Mouse (Mus musculus) midbrain, embryonic 16.5 days (tissue): Measurements from ENCODE around the gene Stox2. TPM values are rescaled to one million over a fixed set of nuclear protein-coding genes. Genes with fewer than 3 reads are reported as not detected.

ENCODE experiments used
- ATAC-seq: fragments of 200-750 bp; cut with Nextera tagmentation; 2 replicates; pipeline ENCODE4 v1.8.0; 2017; ENCODE audit warnings: moderate TSS enrichment
- H3K27ac ChIP-seq: fragments of 300-500 bp; sonication (generic); 2 replicates; pipeline ENCODE4 v1.5.1; 2014; ENCODE audit warnings: mild to moderate bottlenecking, low read length, mixed read lengths
- H3K27me3 ChIP-seq: fragments of 300-500 bp; sonication (generic); 2 replicates; pipeline ENCODE4 v1.6.1; 2014; ENCODE audit warnings: low read depth, low read length, mixed read lengths; ENCODE audit not compliant: control insufficient read depth, insufficient read depth
- H3K36me3 ChIP-seq: fragments of 300-500 bp; sonication (generic); 2 replicates; pipeline ENCODE4 v1.6.1; 2014; ENCODE audit warnings: mild to moderate bottlenecking, low read length, moderate library complexity, mixed read lengths; ENCODE audit not compliant: control insufficient read depth, insufficient read depth
- H3K4me1 ChIP-seq: fragments of 300-500 bp; sonication (generic); 2 replicates; pipeline ENCODE4 v1.6.1; 2014; ENCODE audit warnings: mild to moderate bottlenecking, low read length, mixed read lengths; ENCODE audit not compliant: control insufficient read depth, insufficient read depth
- H3K4me2 ChIP-seq: fragments of 300-500 bp; sonication (generic); 2 replicates; pipeline ENCODE4 v1.6.1; 2014; ENCODE audit warnings: mild to moderate bottlenecking, low read length, mixed read lengths
- H3K4me3 ChIP-seq: fragments of 300-500 bp; sonication (generic); 2 replicates; pipeline ENCODE4 v1.5.1; 2014; ENCODE audit warnings: low read depth, mild to moderate bottlenecking, low read length, moderate library complexity, mixed read lengths
- H3K9ac ChIP-seq: fragments of 300-500 bp; sonication (generic); 2 replicates; pipeline ENCODE4 v1.6.1; 2014; ENCODE audit warnings: low read depth, low read length, mixed read lengths
- H3K9me3 ChIP-seq: fragments of 300-500 bp; sonication (generic); replicated peaks from 2 replicates; pipeline ENCODE4 v1.6.1; 2014; ENCODE audit warnings: mild to moderate bottlenecking, low read length, mixed read lengths; ENCODE audit not compliant: control insufficient read depth, poor library complexity, severe bottlenecking
- WGBS: fragments of 180-500 bp; shearing (Covaris S2); extraction: QIAGEN DNeasy Blood & Tissue Kit; methylation state at CpG from one replicate; pipeline ENCODE4 v1.1.7; 2014; 5-methylcytosine and 5-hydroxymethylcytosine counted together
- polyA plus RNA-seq: library from polyadenylated mRNA; unstranded; fragments of >200 nt; fragmentation: Nextera tagmentation; extraction: Ambion mirVana; gene quantifications from 2 replicates; pipeline ENCODE4 v1.2.1, GENCODE M21; 2015

Gene Stox2
- polyA plus RNA-seq, 1 experiment from 2014 or later: 37.8 TPM

GRCm38 (mm10) chr8:47373757-47374156 is 72.4 kb downstream of the Stox2 start:
- no peak overlapping the region for H3K27ac ChIP-seq
- H3K9ac ChIP-seq: no peak overlapping the region
- no peaks in the 10 kb centered on the region for H3K27me3 ChIP-seq
- H3K4me3 ChIP-seq: no peak overlapping the region
- no peak for ATAC-seq
- H3K4me1 ChIP-seq: peaks cover 2% of the 10 kb centered on the region; the same call in 1 of the 2 replicates
- no peak overlapping the region for H3K4me2 ChIP-seq
- 93% methylated on average over 7 of the region's 7 CpGs for WGBS
- H3K36me3 ChIP-seq: no peaks in the 10 kb centered on the region
- H3K9me3 ChIP-seq: no peaks in the 10 kb centered on the region

- Histone ChIP-seq H3K4me3 (no peak overlapping the region), H3K27me3 (no peaks in the 10 kb centered on the region), H3K9ac (no peak overlapping the region), H3K4me2 (no peak overlapping the region), H3K4me1 (peaks cover 2% of the 10 kb centered on the region; the same call in 1 of the 2 replicates), H3K9me3 (no peaks in the 10 kb centered on the region), H3K27ac (no peak overlapping the region), H3K36me3 (no peaks in the 10 kb centered on the region)
- WGBS: 27% methylated on average over 3 of the region's 3 CpGs
- peak; percentile 74 for ATAC-seq
Measured at GRCm38 (mm10) chr8:47371539-47371938, 74.6 kb downstream of the Stox2 start.

GRCm38 (mm10) chr8:47371081-47371480 is 75.1 kb downstream of the Stox2 start:
- Histone ChIP-seq H3K27ac (no peak overlapping the region), H3K9me3 (no peaks in the 10 kb centered on the region), H3K4me1 (peaks cover 2% of the 10 kb centered on the region; the same call in 1 of the 2 replicates), H3K27me3 (no peaks in the 10 kb centered on the region), H3K36me3 (no peaks in the 10 kb centered on the region), H3K4me3 (no peak overlapping the region), H3K4me2 (no peak overlapping the region), H3K9ac (no peak overlapping the region)
- ATAC-seq: 0 out of 2 replicates have a peak, but pooled peaks have one; percentile 61
- 53% methylated on average over 3 of the region's 3 CpGs for WGBS

- H3K27ac ChIP-seq: no peak overlapping the region
- H3K4me1 ChIP-seq: peaks cover 2% of the 10 kb centered on the region; the same call in 1 of the 2 replicates
- no peaks in the 10 kb centered on the region for H3K36me3 ChIP-seq
- 28% methylated on average over 15 of the region's 15 CpGs for WGBS
- peak; percentile 83 for ATAC-seq
- H3K9me3 ChIP-seq: no peaks in the 10 kb centered on the region
- no peak overlapping the region for H3K4me3 ChIP-seq
- no peaks in the 10 kb centered on the region for H3K27me3 ChIP-seq
- no peak overlapping the region for H3K9ac ChIP-seq
- no peak overlapping the region for H3K4me2 ChIP-seq
Measured at GRCm38 (mm10) chr8:47370421-47371080, 75.6 kb downstream of the Stox2 start.

GRCm38 (mm10) chr8:47369949-47370348 is 76.2 kb downstream of the Stox2 start:
- 87% methylated on average over 15 of the region's 15 CpGs for WGBS
- Histone ChIP-seq H3K27me3 (no peaks in the 10 kb centered on the region), H3K9ac (no peak overlapping the region), H3K4me1 (peaks cover 2% of the 10 kb centered on the region; the same call in 1 of the 2 replicates), H3K4me3 (no peak overlapping the region), H3K36me3 (no peaks in the 10 kb centered on the region), H3K27ac (no peak overlapping the region), H3K4me2 (no peak overlapping the region), H3K9me3 (no peaks in the 10 kb centered on the region)
- ATAC-seq: no peak

- 77% methylated on average over 16 of the region's 16 CpGs for WGBS
- H3K4me2 ChIP-seq: no peak overlapping the region
- H3K27ac ChIP-seq: no peak overlapping the region
- peaks cover 2% of the 10 kb centered on the region; the same call in 1 of the 2 replicates for H3K4me1 ChIP-seq
- ATAC-seq: no peak
- H3K9me3 ChIP-seq: no peaks in the 10 kb centered on the region
- H3K9ac ChIP-seq: no peak overlapping the region
- H3K36me3 ChIP-seq: no peaks in the 10 kb centered on the region
- H3K4me3 ChIP-seq: no peak overlapping the region
- H3K27me3 ChIP-seq: no peaks in the 10 kb centered on the region
Measured at GRCm38 (mm10) chr8:47369044-47369769, 77.0 kb downstream of the Stox2 start.

- Histone ChIP-seq H3K27ac (no peak overlapping the region), H3K36me3 (no peaks in the 10 kb centered on the region), H3K4me1 (peaks cover 4% of the 10 kb centered on the region; the same call in 1 of the 2 replicates), H3K27me3 (no peaks in the 10 kb centered on the region), H3K9me3 (no peaks in the 10 kb centered on the region), H3K9ac (no peak overlapping the region), H3K4me3 (no peak overlapping the region), H3K4me2 (no peak overlapping the region)
- no peak for ATAC-seq
- WGBS: 90% methylated on average over 6 of the region's 6 CpGs
Measured at GRCm38 (mm10) chr8:47367029-47367428, 79.1 kb downstream of the Stox2 start.

GRCm38 (mm10) chr8:47363271-47363670 is 82.9 kb downstream of the Stox2 start:
- no peak for ATAC-seq
- 58% methylated on average over 8 of the region's 8 CpGs for WGBS

GRCm38 (mm10) chr8:47355340-47355906 is 90.7 kb downstream of the Stox2 start:
- no peak for ATAC-seq
- no peaks in the 10 kb centered on the region for H3K27me3 ChIP-seq
- H3K4me1 ChIP-seq: no peaks in the 10 kb centered on the region

More at GRCm38 (mm10) chr8:47363271-47363670, 82.9 kb downstream of the Stox2 start:
- no peak overlapping the region for H3K27ac ChIP-seq
- H3K4me2 ChIP-seq: no peak overlapping the region
- no peaks in the 10 kb centered on the region for H3K9me3 ChIP-seq
- H3K9ac ChIP-seq: no peak overlapping the region
- no peaks in the 10 kb centered on the region for H3K27me3 ChIP-seq
- peaks cover 2% of the 10 kb centered on the region; the same call in 1 of the 2 replicates for H3K4me1 ChIP-seq
- H3K36me3 ChIP-seq: no peaks in the 10 kb centered on the region
- H3K4me3 ChIP-seq: no peak overlapping the region

More at GRCm38 (mm10) chr8:47355340-47355906, 90.7 kb downstream of the Stox2 start:
- Histone ChIP-seq H3K9ac (no peak overlapping the region), H3K9me3 (no peaks in the 10 kb centered on the region), H3K36me3 (no peaks in the 10 kb centered on the region), H3K27ac (no peak overlapping the region), H3K4me3 (no peak overlapping the region), H3K4me2 (no peak overlapping the region)
- 56% methylated on average over 8 of the region's 8 CpGs for WGBS
